14 mouse cellular contexts compared by ENCODE assay signal in the genomic region with DNA sequence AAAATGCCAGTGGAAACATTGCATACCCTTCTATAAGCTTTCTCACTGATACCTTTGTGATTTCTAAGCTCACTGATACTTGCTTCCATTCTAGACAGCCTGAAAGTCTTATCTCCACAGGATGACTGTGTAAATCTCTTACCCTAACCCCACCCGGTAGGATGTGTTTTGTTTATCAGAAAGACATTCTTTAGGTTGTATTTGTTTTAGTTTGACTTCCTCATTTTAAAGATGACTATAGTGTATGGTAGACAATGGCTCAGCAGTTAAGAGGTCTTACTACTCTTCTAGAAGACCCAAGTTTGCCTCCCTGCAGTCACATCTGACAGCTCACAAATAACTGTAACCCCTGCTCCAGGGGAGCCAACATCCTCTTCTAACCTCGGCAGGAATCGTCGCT.
"Had no signal": no experiment of that assay in that cellular context is flagged by ENCODE, and none has a peak within 500 bp of the region (broad histone marks: within the 10 kb centered on the region; RNA-seq: fewer than 3 reads in every experiment).

No protein-coding gene starts in this region.

- DNase-seq: kidney, adult 8-10 months; kidney, postnatal 25 days; layer of hippocampus, postnatal 36 days; lung, postnatal 4 days; right cerebral cortex, postnatal 14 days; thymus, postnatal 4 days had no signal

- H3K9ac ChIP-seq: limb, embryonic 15.5 days; liver, embryonic 12.5 days; midbrain, embryonic 12.5 days; neural tube, embryonic 13.5 days; stomach, embryonic 15.5 days had no signal

- H3K27ac ChIP-seq: limb, embryonic 15.5 days; liver, embryonic 12.5 days; midbrain, embryonic 12.5 days; neural tube, embryonic 13.5 days; stomach, embryonic 15.5 days had no signal

- H3K9me3 ChIP-seq: limb, embryonic 15.5 days; liver, embryonic 12.5 days; megakaryocyte, embryonic 14.5 days; midbrain, embryonic 12.5 days; neural tube, embryonic 13.5 days; stomach, embryonic 15.5 days had no signal

- H3K4me2 ChIP-seq: limb, embryonic 15.5 days; liver, embryonic 12.5 days; midbrain, embryonic 12.5 days; neural tube, embryonic 13.5 days; stomach, embryonic 15.5 days had no signal

- H3K4me1 ChIP-seq: limb, embryonic 15.5 days; midbrain, embryonic 12.5 days; neural tube, embryonic 13.5 days; stomach, embryonic 15.5 days had no signal

- H3K36me3 ChIP-seq: limb, embryonic 15.5 days; liver, embryonic 12.5 days; midbrain, embryonic 12.5 days; neural tube, embryonic 13.5 days; stomach, embryonic 15.5 days had no signal

- ATAC-seq: intestine, postnatal 0 days; liver, embryonic 12.5 days; midbrain, embryonic 16.5 days had no signal

- H3K27me3 ChIP-seq: limb, embryonic 15.5 days; liver, embryonic 12.5 days; megakaryocyte, embryonic 14.5 days; midbrain, embryonic 12.5 days; neural tube, embryonic 13.5 days; stomach, embryonic 15.5 days had no signal

- H3K4me3 ChIP-seq: limb, embryonic 15.5 days; liver, embryonic 12.5 days; megakaryocyte, embryonic 14.5 days; midbrain, embryonic 12.5 days; neural tube, embryonic 13.5 days; stomach, embryonic 15.5 days had no signal
